Mouse (Mus musculus): ENCODE data around the gene Jade1. TPM values are rescaled to one million over a fixed set of nuclear protein-coding genes. Genes with fewer than 3 reads are reported as not detected.

Jade1 gene
- polyA plus RNA-seq, 1 experiment from 2014 or later: 15.3 TPM

DNA sequence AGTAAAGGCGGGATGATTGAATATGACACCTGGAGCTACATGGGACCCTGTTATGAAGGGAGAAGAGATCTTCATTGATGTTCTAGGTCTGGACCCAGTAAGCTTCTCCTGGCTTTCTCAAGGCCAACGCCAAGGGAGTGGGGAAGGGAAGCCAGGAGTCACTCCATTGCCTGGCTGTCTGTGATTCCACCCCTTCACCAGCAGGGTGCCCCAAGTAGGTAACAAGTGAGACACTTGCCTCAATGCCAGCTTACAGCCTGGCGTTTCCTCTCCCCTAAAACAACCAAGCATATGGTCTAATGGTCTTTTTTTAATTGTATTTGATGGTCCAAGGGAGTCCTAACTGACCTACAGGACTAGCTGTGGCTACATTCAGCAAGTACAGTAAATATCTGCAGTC, 14.2 kb upstream of the Jade1 start:
- Histone ChIP-seq H3K9ac (ENCODE audit: low read depth, low read length) (no peak overlapping the region), H3K4me2 (replicated peaks; ENCODE audit: low read depth) (no peak overlapping the region), H3K4me3 (ENCODE audit: low read depth, low read length) (no peak overlapping the region), H3K27me3 (replicated peaks; ENCODE audit: control insufficient read depth, insufficient read depth, low read length) (no peaks in the 10 kb centered on the region), H3K36me3 (ENCODE audit: control insufficient read depth, insufficient read depth) (no peaks in the 10 kb centered on the region), H3K9me3 (ENCODE audit: control insufficient read depth) (no peaks in the 10 kb centered on the region), H3K27ac (ENCODE audit: low read depth, low read length) (no peak overlapping the region), H3K4me1 (replicated peaks; ENCODE audit: control insufficient read depth, insufficient read depth, low read length) (no peaks in the 10 kb centered on the region)
- WGBS: 77% methylated on average over 3 of the region's 3 CpGs
- peak; percentile 25; the same call in 1 of the 2 replicates for ATAC-seq
- TF ChIP-seq CTCF (IDR thresholded peaks at IDR 0.05; ENCODE audit: low read depth): peak; percentile 68

DNA sequence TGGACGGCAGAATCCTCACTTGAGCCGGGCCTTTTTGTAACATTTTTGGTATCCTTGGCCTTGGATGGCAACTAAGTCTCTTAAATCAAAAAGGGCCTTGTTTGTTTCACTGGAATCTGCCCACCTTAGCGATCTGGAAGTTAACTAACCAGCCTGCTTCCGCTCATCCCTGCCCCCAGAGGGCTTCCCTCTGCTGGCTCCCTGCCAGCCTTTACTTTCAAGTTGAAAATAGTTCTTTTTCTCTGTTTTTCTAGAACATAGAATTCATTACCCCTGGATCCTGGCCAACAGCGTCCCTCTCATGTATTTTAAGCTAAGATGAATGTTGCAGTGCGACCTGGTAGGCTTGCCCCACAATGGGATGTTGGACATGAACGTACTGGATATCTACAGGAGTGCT, 11.1 kb upstream of the Jade1 start:
- Histone ChIP-seq H3K27ac (ENCODE audit: low read depth, low read length) (no peak overlapping the region), H3K4me1 (replicated peaks; ENCODE audit: control insufficient read depth, insufficient read depth, low read length) (no peaks in the 10 kb centered on the region), H3K9ac (ENCODE audit: low read depth, low read length) (no peak overlapping the region), H3K9me3 (ENCODE audit: control insufficient read depth) (no peaks in the 10 kb centered on the region), H3K4me2 (replicated peaks; ENCODE audit: low read depth) (no peak overlapping the region), H3K27me3 (replicated peaks; ENCODE audit: control insufficient read depth, insufficient read depth, low read length) (no peaks in the 10 kb centered on the region), H3K4me3 (ENCODE audit: low read depth, low read length) (no peak overlapping the region), H3K36me3 (ENCODE audit: control insufficient read depth, insufficient read depth) (no peaks in the 10 kb centered on the region)
- no peak for ATAC-seq
- TF ChIP-seq CTCF (IDR thresholded peaks at IDR 0.05; ENCODE audit: low read depth): no peak
- WGBS: 57% methylated on average over 7 of the region's 7 CpGs

DNA sequence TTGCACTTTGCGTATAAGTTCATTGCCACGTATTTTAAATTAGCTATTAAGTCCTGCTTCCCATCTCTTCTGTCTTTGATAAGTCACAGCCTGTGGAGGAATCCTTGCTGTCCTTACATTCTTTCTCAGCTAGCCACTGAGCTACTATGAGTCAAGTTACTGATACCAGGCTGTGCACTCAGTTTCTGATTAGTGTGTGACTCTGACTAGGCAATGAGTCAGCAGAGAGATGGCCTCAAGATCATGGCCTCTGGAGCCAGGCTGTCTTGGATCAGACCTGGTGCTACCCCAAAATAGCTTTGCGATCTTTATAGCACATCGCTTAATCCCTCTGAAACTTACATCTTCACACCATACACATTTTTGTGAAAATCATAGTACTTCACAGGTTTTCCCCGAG, 8.2 kb upstream of the Jade1 start:
- Histone ChIP-seq H3K4me2 (replicated peaks; ENCODE audit: low read depth) (no peak overlapping the region), H3K27me3 (replicated peaks; ENCODE audit: control insufficient read depth, insufficient read depth, low read length) (no peaks in the 10 kb centered on the region), H3K4me1 (replicated peaks; ENCODE audit: control insufficient read depth, insufficient read depth, low read length) (no peaks in the 10 kb centered on the region), H3K36me3 (ENCODE audit: control insufficient read depth, insufficient read depth) (no peaks in the 10 kb centered on the region), H3K9me3 (ENCODE audit: control insufficient read depth) (no peaks in the 10 kb centered on the region), H3K4me3 (ENCODE audit: low read depth, low read length) (no peak overlapping the region), H3K9ac (ENCODE audit: low read depth, low read length) (no peak overlapping the region), H3K27ac (ENCODE audit: low read depth, low read length) (no peak overlapping the region)
- TF ChIP-seq CTCF (IDR thresholded peaks at IDR 0.05; ENCODE audit: low read depth): no peak
- ATAC-seq: peak; percentile 46
- WGBS: 92% methylated on average over 5 of the region's 5 CpGs

DNA sequence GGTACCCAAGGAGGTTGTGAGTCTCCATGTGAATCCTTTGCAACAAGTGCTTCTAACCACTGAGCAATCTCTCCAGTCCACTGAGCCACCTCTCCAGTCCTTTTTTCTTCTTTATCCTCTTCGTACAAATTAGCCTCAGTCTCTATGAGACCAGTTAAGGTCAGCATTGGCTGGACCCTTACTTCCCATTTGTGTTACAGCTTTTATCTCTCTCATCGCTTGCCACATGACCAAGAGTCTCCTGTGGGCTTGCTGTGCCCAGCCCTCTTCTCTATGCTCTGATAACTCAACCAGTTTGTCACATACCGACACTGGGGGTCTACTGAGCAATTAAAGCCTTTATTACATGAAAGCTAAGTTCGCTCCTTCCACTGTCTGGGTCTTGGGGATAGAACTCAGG, 7.3 kb upstream of the Jade1 start:
- no peak overlapping the region for H3K27ac ChIP-seq (ENCODE audit: low read depth, low read length)
- H3K4me3 ChIP-seq (ENCODE audit: low read depth, low read length): no peak overlapping the region
- no peaks in the 10 kb centered on the region for H3K27me3 ChIP-seq (replicated peaks; ENCODE audit: control insufficient read depth, insufficient read depth, low read length)
- no peak for TF ChIP-seq CTCF (IDR thresholded peaks at IDR 0.05; ENCODE audit: low read depth)
- ATAC-seq: no peak
- 84% methylated on average over 4 of the region's 4 CpGs for WGBS
- no peak overlapping the region for H3K9ac ChIP-seq (ENCODE audit: low read depth, low read length)
- no peaks in the 10 kb centered on the region for H3K4me1 ChIP-seq (replicated peaks; ENCODE audit: control insufficient read depth, insufficient read depth, low read length)
- H3K4me2 ChIP-seq (replicated peaks; ENCODE audit: low read depth): no peak overlapping the region
- H3K36me3 ChIP-seq (ENCODE audit: control insufficient read depth, insufficient read depth): no peaks in the 10 kb centered on the region
- no peaks in the 10 kb centered on the region for H3K9me3 ChIP-seq (ENCODE audit: control insufficient read depth)

DNA sequence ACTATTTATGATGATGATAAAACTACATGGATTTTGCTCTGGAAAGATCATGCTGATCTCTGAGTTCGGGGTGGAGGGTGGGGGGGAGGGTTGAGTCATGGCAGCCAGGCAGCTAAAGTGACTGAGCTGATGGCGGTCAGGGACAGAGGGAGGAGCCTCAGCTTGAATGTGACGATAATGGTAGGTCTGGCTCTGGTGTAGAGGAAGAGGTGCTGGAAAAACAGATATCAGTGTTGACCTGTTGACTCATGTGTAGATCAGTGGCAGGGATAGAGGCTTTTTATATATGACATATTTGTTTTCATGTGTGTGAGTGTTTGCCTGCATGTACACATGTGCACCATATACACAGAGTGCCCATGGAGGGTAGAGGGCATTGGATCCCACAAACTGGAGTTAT, 3.9 kb upstream of the Jade1 start:
- Histone ChIP-seq H3K27me3 (replicated peaks; ENCODE audit: control insufficient read depth, insufficient read depth, low read length) (no peaks in the 10 kb centered on the region), H3K9me3 (ENCODE audit: control insufficient read depth) (no peaks in the 10 kb centered on the region), H3K27ac (ENCODE audit: low read depth, low read length) (no peak overlapping the region; the same call in 1 of the 2 replicates), H3K4me3 (ENCODE audit: low read depth, low read length) (no peak overlapping the region), H3K36me3 (ENCODE audit: control insufficient read depth, insufficient read depth) (no peaks in the 10 kb centered on the region), H3K4me2 (replicated peaks; ENCODE audit: low read depth) (no peak overlapping the region), H3K4me1 (replicated peaks; ENCODE audit: control insufficient read depth, insufficient read depth, low read length) (no peaks in the 10 kb centered on the region), H3K9ac (ENCODE audit: low read depth, low read length) (no peak overlapping the region)
- ATAC-seq: 0 out of 2 replicates have a peak, but pooled peaks have one; percentile 25
- TF ChIP-seq CTCF (IDR thresholded peaks at IDR 0.05; ENCODE audit: low read depth): no peak
- 41% methylated on average over 3 of the region's 3 CpGs for WGBS

DNA sequence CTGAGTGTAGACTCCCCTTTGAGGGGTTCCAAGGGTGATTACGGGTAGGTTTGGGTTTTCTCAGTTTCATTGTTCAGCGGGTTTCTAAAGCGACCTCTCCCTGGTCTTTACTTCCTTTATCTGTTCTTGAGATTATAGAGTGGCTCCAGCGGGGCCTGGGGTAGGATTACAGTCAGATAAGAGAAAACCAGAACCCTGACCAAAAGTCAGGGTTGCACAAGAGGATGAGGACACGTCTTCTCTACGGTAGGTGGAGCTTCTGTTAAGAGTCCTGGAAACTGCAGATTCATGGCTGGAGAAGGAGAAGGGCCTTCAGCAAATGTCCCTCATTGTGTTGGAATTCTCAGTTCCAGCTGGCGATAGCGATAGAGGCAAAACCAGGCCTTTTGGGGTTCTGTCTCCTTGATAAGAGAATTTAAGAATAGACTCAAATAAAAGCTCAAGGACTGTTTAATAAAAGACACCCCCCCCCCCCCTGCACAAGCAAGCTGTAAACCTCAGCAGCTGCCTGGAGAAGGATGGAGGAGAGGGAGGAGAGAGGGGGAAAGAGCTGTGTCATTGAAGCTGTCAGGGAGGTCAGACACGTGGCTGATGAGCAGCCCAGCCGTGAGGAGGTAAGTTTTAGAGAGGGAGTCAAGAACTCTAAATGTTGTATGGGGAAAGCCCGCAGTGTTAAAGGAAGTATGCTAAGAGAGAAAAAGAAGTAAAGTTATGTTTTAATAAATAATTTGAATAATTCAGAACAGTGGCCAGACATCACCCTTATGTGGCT, 2.6 kb upstream of the Jade1 start:
- peak; percentile 28 for TF ChIP-seq CTCF (IDR thresholded peaks at IDR 0.05; ENCODE audit: low read depth)
- Histone ChIP-seq H3K9me3 (ENCODE audit: control insufficient read depth) (no peaks in the 10 kb centered on the region), H3K9ac (ENCODE audit: low read depth, low read length) (no peak overlapping the region), H3K4me3 (ENCODE audit: low read depth, low read length) (no peak overlapping the region), H3K4me2 (replicated peaks; ENCODE audit: low read depth) (no peak overlapping the region; the same call in 1 of the 2 replicates), H3K36me3 (ENCODE audit: control insufficient read depth, insufficient read depth) (no peaks in the 10 kb centered on the region), H3K27ac (ENCODE audit: low read depth, low read length) (peak overlapping the region; percentile 54), H3K4me1 (replicated peaks; ENCODE audit: control insufficient read depth, insufficient read depth, low read length) (no peaks in the 10 kb centered on the region), H3K27me3 (replicated peaks; ENCODE audit: control insufficient read depth, insufficient read depth, low read length) (no peaks in the 10 kb centered on the region)
- WGBS: 36% methylated on average over 11 of the region's 11 CpGs
- ATAC-seq: peak; percentile 77

Data from intestine, postnatal 0 days (tissue).